13 mouse cellular contexts compared by ENCODE assay signal in the genomic region with DNA sequence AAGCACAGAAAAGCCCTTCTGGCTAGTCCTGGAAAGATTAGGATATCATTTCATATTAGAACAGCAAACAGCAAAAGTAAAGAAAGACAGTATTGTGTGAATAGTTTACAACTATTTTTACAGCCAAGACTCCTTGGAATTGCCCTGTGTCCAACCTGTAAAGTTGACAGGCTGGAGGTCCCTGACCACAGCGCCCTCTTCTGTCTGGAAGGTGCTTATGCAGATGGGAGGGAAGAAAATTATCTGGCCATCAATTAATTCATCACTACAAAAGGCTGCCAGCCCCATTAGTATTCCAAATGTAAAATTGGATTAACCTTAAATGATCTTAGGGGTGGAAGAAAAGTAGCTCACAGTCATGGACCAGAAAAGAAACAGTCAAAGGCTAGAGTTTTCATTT.
DNase-seq lines count a peak whose midpoint lies in the region; ATAC-seq and TF ChIP-seq lines count a peak whose summit lies in the region.
"Had no signal": no experiment of that assay in that cellular context is flagged by ENCODE, and none has a peak within 500 bp of the region (broad histone marks: within the 10 kb centered on the region; RNA-seq: fewer than 3 reads in every experiment).

No protein-coding gene starts in this region.

- TF ChIP-seq POLR2A in liver, adult 2 months (IDR thresholded peaks at IDR 0.05; ENCODE audit: extremely low read depth, insufficient read depth, low read length), result no peak

- no peak overlapping the region for H3K4me3 ChIP-seq in liver, adult 2 months (ENCODE audit: insufficient read depth, low read depth, low read length)
- H3K4me3 ChIP-seq in liver, embryonic 12.5 days, result no peak overlapping the region
- H3K4me3 ChIP-seq: erythroblast, embryonic 14.5 days; heart, embryonic 13.5 days; liver, embryonic 15.5 days had no signal

- H3K27ac ChIP-seq in liver, adult 2 months (replicated peaks; ENCODE audit: insufficient read depth, low read depth, low read length), result no peak overlapping the region
- H3K27ac ChIP-seq in liver, embryonic 12.5 days, result no peak overlapping the region
- H3K27ac ChIP-seq: heart, embryonic 13.5 days; liver, embryonic 15.5 days had no signal

- H3K4me1 ChIP-seq in liver, adult 2 months (ENCODE audit: control insufficient read depth, insufficient read depth, low read length), result no peaks in the 10 kb centered on the region
- H3K4me1 ChIP-seq in liver, embryonic 12.5 days, result no peaks in the 10 kb centered on the region
- H3K4me1 ChIP-seq: liver, embryonic 15.5 days had no signal

- no peak overlapping the region for H3K4me2 ChIP-seq in liver, embryonic 12.5 days
- H3K4me2 ChIP-seq: heart, embryonic 13.5 days; liver, embryonic 15.5 days had no signal

- no peaks in the 10 kb centered on the region for H3K27me3 ChIP-seq in liver, adult 2 months (ENCODE audit: control insufficient read depth, insufficient read depth, low read length)
- H3K27me3 ChIP-seq in liver, embryonic 12.5 days (replicated peaks), result no peaks in the 10 kb centered on the region
- H3K27me3 ChIP-seq: heart, embryonic 13.5 days; liver, embryonic 15.5 days had no signal

- no peak for ATAC-seq in cerebellum, adult (ENCODE audit: insufficient number of reproducible peaks, low FRiP score, low TSS enrichment)
- ATAC-seq in liver, embryonic 12.5 days, result no peak
- ATAC-seq: inflammation-experienced regulatory T-cells, adult 6 months had no signal

- TF ChIP-seq CTCF in liver, adult 2 months (IDR thresholded peaks at IDR 0.05; ENCODE audit: low read depth, low read length), result peak; percentile 22; the same call in 1 of the 2 replicates

- WGBS in liver, adult 2 months, result 3% methylated on average over 1 of the region's 1 CpGs
- 0% methylated on average over 1 of the region's 1 CpGs for WGBS in liver, embryonic 12.5 days (ENCODE audit: insufficient replicate concordance)

- H3K79me2 ChIP-seq in liver, adult 2 months (ENCODE audit: control insufficient read depth, insufficient read depth, low read length), result no peaks in the 10 kb centered on the region

- no peaks in the 10 kb centered on the region for H3K9me3 ChIP-seq in liver, embryonic 12.5 days (replicated peaks)
- H3K9me3 ChIP-seq: heart, embryonic 13.5 days; liver, embryonic 15.5 days had no signal

- H3K9ac ChIP-seq in liver, adult 2 months (ENCODE audit: low read depth, low read length), result no peak overlapping the region
- H3K9ac ChIP-seq in liver, embryonic 12.5 days, result no peak overlapping the region
- H3K9ac ChIP-seq: heart, embryonic 13.5 days; liver, embryonic 15.5 days had no signal

- H3K36me3 ChIP-seq in liver, adult 2 months (ENCODE audit: control insufficient read depth, insufficient read depth, low read length), result no peaks in the 10 kb centered on the region
- H3K36me3 ChIP-seq in liver, embryonic 12.5 days, result no peaks in the 10 kb centered on the region
- H3K36me3 ChIP-seq: liver, embryonic 15.5 days had no signal

- DNase-seq in cerebellum, postnatal 10 days, result peak; percentile 31 to 43
- DNase-seq in liver, adult 2 months (ENCODE audit: extremely low read depth, low read depth, low spot score), result no peak
- DNase-seq in adrenal gland, postnatal 36 days, result peak; percentile 14 to 23
- DNase-seq in lung, postnatal 25 days (ENCODE audit: low spot score), result peak; percentile 12
- DNase-seq in ovary, postnatal 14 days (ENCODE audit: low spot score), result no peak
- DNase-seq in cerebellum, adult 8-10 months, result no peak
- DNase-seq: cerebellum, adult 9-11 months had no signal

Comparison
In these comparisons a context has a peak if more than half of its experiments do, and no peak if none do; other contexts are left out.
1. DNase-seq: peak in cerebellum, postnatal 10 days (2 of 2), adrenal gland, postnatal 36 days (2 of 2) and lung, postnatal 25 days (single experiment); none in liver, adult 2 months (single experiment), ovary, postnatal 14 days (single experiment) and cerebellum, adult 8-10 months (single experiment).